Mouse (Mus musculus) adipocyte (in vitro differentiated cells): Measurements from ENCODE around the gene Zcchc2.
A peak's percentile ranks its signal among the peaks of the same experiment; 100 is the strongest.

Experiments
- DNase-seq: peaks from one replicate; pipeline ENCODE4 v3.0.0-alpha.2; 2016; ENCODE audit warnings: low spot score

Gene Zcchc2

GRCm38 (mm10) chr1:105988903-105989639, 1.1 kb upstream of the Zcchc2 start:
- DNase-seq = no peak

GRCm38 (mm10) chr1:105989640-105989984, 594 bp upstream of the Zcchc2 start:
- DNase-seq = no peak

GRCm38 (mm10) chr1:105990911-105991761, 930 bp downstream of the Zcchc2 start:
- DNase-seq = peak; percentile 61

- peak; percentile 41 for DNase-seq
These were observed 2.0 kb downstream of the Zcchc2 start for GRCm38 (mm10) chr1:105991931-105992837.

- DNase-seq = peak; percentile 80
These were observed 3.0 kb downstream of the Zcchc2 start for GRCm38 (mm10) chr1:105993196-105993595.

- DNase-seq = peak; percentile 78
These were observed 3.5 kb downstream of the Zcchc2 start for GRCm38 (mm10) chr1:105993601-105994209.

DNA sequence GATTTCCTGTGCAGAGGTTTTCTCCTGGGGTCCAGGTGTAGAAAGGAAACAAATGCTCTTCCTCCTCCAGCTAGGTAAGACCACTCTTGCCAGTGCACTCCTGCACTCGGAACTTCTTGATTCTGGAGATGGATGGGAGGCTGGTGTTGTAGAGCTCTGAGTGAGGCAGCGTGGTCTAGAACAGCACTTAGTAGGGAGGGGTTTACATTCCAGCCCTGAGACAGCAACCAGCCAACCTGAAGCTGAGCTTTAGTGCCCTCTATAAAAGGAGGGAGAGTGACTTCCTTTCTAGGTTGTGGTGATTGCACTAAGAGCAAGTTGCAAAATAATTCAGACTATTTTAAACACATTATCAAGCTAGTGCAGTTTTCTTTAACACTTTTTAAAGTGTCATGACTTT, 5.8 kb downstream of the Zcchc2 start:
- no peak for DNase-seq

DNA sequence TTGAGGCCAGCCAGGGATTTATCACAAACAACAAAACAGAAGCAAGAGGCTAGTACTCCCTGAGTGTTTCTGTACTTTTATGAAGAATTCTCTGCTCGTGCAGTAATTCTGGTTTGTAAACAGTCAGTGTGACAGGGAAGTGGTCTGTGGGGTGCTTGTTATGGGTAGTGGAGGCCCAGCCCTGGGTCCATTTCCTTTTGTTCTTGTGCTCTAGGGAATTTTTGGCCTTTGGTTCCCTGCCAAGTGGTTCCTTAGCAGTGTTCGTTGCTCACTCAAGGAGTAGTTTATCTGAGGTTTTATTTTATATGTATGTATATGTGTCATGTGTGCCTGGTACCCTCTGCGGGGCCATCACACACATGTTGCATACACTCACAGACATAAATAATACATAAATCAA, 7.1 kb downstream of the Zcchc2 start:
- peak; percentile 56 for DNase-seq

DNA sequence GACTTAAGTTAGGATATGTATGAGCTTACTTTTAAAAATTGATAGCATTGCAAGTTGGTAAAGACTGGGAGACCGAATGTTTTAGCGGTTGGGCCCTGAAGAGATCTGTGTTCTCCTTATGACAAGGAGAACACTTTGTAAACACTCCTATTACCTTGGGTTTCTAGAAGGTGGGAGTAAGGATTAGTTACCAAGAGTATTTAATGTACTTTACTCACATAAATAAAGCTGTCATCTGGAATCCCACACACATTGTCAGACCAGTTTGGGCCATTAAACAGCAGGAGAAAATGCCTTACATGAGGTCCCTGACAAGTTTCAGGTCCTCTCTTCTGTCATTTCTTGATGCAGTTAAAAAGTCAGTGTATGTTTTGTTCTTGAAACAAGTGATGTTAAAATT, 9.6 kb downstream of the Zcchc2 start:
- no peak for DNase-seq

- DNase-seq = no peak
These were observed 17.4 kb downstream of the Zcchc2 start for GRCm38 (mm10) chr1:106007581-106007980.

GRCm38 (mm10) chr1:106011097-106011496, 20.9 kb downstream of the Zcchc2 start:
- no peak for DNase-seq

DNA sequence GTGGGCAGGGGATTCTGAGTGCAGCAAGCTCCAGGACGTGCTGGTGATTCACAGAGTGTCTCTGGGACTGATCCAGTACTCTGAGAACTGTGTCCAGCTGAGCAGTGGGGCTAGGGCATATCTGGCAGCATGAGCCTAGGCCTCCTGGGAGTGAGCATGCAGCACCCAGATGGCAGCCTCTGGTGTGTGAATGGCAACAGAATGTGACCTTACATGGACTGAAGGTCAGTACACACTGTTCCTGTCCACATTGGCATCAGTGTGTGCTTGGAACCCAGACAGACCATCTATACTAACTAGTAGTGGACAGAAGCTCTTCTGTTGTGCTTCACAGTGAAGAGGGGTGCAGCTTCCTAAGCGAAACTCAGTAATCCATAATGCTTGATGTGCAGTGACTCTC, 23.6 kb downstream of the Zcchc2 start:
- DNase-seq = no peak

DNA sequence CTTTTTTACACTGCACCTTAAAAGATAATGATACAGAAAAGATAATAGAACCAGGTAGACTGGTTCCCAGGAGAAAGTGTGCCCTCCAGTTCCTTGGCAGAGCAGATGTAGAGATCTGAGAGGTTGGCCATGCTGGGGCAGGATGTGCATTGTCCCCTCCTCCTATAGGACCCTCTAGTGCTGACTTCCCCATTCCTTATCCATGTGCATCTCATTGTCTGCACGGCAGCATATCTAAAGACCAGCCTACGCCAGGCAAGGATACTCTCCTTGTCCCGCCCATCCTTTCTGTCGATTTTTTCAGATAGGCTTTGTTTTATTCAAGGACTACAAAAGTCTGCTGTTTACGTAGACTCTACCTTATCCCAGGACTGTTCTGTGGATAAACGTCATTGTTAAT, 26.1 kb downstream of the Zcchc2 start:
- no peak for DNase-seq

DNA sequence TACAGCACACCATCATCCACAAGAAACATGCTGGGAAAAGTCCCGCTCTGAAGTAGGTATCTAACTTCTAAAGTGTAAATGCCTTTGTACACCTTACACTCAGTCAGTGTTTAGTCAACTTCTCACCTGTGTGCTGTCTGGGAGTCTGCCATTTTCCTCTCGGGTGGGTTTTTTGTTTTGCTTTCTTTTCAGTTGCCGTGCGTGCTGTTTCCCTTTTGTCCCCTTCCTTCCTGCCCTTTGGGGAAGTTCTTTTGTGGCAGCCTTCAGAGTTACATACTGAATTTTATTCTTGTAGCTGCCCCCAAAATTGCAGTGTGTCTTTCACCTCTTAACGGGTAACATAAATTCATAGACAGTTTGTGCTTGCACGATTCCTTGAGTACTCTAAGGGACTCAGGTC, 29.6 kb downstream of the Zcchc2 start:
- DNase-seq = no peak

DNA sequence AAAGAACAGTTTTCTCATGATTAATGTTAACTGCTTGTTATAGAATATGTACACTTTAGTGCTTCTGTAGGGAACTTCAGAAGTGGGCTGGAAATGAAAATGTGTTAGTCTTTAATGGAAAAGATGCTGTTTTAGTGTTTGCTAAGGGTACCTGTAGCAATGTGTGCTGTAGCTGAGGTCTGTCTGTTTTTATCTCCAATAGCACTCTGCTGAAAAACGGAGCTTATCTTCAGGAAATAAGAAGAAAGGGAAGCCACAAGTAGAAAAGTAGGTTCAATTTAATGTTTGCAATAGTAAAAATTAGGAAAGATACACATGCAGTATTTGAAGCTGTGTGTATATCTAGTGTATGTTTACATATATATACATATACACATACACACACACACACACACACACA, 32.8 kb downstream of the Zcchc2 start:
- DNase-seq = no peak

DNA sequence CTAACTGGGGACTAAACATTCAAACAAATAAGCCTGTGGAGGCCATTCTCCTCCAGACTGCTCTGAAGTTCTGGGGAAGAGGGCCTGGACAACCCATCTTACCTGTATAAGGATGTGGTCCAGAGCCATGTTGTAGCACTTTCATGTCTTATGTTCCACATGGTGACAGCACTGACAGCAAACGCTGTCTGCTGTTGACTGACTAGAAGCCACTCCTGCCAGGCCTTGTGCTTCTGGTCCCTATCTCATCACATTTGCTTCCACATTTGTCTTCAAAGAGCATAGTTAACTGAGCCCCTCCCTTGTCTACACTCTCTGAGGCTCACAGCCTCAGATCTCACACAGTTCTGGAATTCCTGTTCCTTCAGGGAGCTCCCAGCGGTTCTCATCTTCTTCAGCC, 34.0 kb downstream of the Zcchc2 start:
- DNase-seq = no peak

- no peak for DNase-seq
These were observed 34.6 kb downstream of the Zcchc2 start for GRCm38 (mm10) chr1:106024778-106025177.

DNA sequence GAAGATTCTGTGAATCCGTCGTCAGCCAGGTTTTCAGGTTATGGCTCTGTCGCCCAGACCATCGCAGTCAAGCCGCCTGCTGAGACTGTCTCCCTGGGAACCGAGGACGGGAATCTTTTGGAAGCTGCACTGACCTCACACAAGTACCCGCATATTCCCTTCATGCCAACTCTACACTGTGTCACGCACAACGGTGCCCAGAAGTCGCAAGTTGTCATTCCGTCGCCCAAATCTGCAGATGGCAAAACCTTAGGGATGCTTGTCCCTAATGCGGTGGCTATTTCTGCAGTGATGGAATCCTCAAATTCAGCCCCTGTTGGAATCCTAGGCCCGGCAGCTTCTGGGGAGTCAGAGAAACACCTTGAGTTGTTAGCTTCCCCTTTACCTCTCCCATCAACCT, 39.6 kb downstream of the Zcchc2 start:
- no peak for DNase-seq

DNA sequence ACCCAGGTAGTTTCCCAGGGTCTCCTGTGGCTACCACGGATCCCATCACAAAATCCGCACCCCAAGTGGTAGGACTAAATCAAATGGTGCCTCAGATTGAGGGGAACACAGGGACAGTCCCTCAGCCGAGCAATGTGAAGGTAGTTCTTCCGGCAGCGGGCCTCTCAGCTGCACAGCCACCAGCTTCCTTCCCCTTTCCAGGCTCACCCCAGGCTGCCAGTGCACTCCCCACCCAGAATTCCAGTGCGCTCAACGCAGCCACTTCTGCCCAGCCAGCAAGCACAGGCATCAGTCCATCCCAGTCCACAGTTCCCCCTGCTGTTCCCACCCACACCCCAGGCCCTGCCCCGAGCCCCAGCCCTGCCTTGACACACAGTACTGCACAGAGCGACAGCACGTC, 40.1 kb downstream of the Zcchc2 start:
- no peak for DNase-seq

DNA sequence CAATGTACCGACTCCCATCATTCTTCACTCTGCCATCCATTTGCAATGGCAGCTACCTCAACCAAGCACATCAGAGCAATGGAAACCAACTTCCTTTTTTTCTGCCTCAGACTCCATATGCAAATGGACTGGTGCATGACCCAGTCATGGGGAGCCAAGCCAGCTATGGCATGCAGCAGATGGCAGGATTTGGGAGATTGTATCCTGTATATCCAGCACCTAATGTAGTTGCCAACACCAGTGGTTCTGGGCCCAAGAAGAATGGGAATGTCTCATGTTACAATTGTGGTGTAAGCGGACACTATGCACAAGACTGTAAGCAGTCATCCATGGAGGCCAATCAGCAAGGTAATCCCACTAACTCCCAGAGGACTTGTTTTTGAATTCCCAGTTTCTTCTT, 40.7 kb downstream of the Zcchc2 start:
- no peak for DNase-seq

DNA sequence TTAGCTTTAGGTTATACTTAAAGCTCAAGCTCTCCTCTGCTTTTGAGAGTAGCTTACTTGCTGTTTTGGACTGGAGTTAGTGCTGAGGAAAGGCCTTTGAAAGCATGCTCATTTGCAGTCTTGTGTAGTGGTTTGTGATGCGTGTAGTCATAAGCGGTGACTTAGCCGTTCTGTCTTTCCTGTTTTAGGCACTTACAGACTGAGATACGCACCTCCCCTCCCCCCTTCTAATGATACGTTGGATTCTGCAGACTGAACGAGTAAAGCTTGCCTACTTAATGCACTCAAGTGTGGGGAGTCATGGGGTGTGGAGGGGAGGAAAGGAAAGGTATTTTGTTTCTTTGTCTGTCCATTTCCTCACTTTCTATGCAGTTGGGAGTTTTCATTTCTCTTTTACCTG, 41.7 kb downstream of the Zcchc2 start:
- DNase-seq = no peak

- DNase-seq = no peak
These were observed 44.6 kb downstream of the Zcchc2 start for GRCm38 (mm10) chr1:106034776-106035175.
